Mouse (Mus musculus): ENCODE measurements around the gene Map1lc3a. TPM values are rescaled to one million over a fixed set of nuclear protein-coding genes. Genes with fewer than 3 reads are reported as not detected.

Map1lc3a gene
- polyA plus RNA-seq, 1 experiment from 2014 or later, result 270 TPM

GRCm38 (mm10) chr2:155266896-155267295, 9.2 kb upstream of the Map1lc3a start:
- Histone ChIP-seq H3K4me2 (replicated peaks) (no peak overlapping the region), H3K4me1 (no peaks in the 10 kb centered on the region), H3K4me3 (replicated peaks) (no peak overlapping the region), H3K36me3 (no peaks in the 10 kb centered on the region), H3K9me3 (replicated peaks) (no peaks in the 10 kb centered on the region), H3K27ac (replicated peaks) (no peak overlapping the region), H3K9ac (no peak overlapping the region), H3K27me3 (no peaks in the 10 kb centered on the region)
- no peak for ATAC-seq (ENCODE audit: insufficient number of reproducible peaks, low FRiP score, low TSS enrichment, low read depth)
- WGBS, result 83% methylated on average over 5 of the region's 5 CpGs

- Histone ChIP-seq H3K4me3 (replicated peaks) (no peak overlapping the region), H3K4me2 (replicated peaks) (no peak overlapping the region), H3K36me3 (no peaks in the 10 kb centered on the region), H3K9me3 (replicated peaks) (no peaks in the 10 kb centered on the region), H3K4me1 (peaks cover 9% of the 10 kb centered on the region), H3K27ac (replicated peaks) (no peak overlapping the region), H3K27me3 (no peaks in the 10 kb centered on the region), H3K9ac (no peak overlapping the region)
- no peak for ATAC-seq (ENCODE audit: insufficient number of reproducible peaks, low FRiP score, low TSS enrichment, low read depth)
- WGBS, result 74% methylated on average over 6 of the region's 6 CpGs
These were observed 4.1 kb upstream of the Map1lc3a start for GRCm38 (mm10) chr2:155271957-155272356.

GRCm38 (mm10) chr2:155272396-155273170, 3.5 kb upstream of the Map1lc3a start:
- no peak overlapping the region for H3K27ac ChIP-seq (replicated peaks)
- WGBS, result 60% methylated on average over 10 of the region's 10 CpGs
- ATAC-seq (ENCODE audit: insufficient number of reproducible peaks, low FRiP score, low TSS enrichment, low read depth), result no peak

GRCm38 (mm10) chr2:155273603-155274002, 2.5 kb upstream of the Map1lc3a start:
- H3K9me3 ChIP-seq (replicated peaks), result no peaks in the 10 kb centered on the region
- H3K27me3 ChIP-seq, result no peaks in the 10 kb centered on the region
- H3K4me3 ChIP-seq (replicated peaks), result no peak overlapping the region
- peaks cover 4% of the 10 kb centered on the region; the same call in 1 of the 2 replicates for H3K36me3 ChIP-seq
- no peak for ATAC-seq (ENCODE audit: insufficient number of reproducible peaks, low FRiP score, low TSS enrichment, low read depth)
- no peak overlapping the region for H3K4me2 ChIP-seq (replicated peaks)
- H3K9ac ChIP-seq, result no peak overlapping the region
- 84% methylated on average over 8 of the region's 8 CpGs for WGBS
- H3K4me1 ChIP-seq, result peaks cover 15% of the 10 kb centered on the region
- no peak overlapping the region for H3K27ac ChIP-seq (replicated peaks)

More at GRCm38 (mm10) chr2:155272396-155273170, 3.5 kb upstream of the Map1lc3a start:
- no peaks in the 10 kb centered on the region for H3K36me3 ChIP-seq
- peaks cover 15% of the 10 kb centered on the region for H3K4me1 ChIP-seq
- H3K4me2 ChIP-seq (replicated peaks), result no peak overlapping the region
- H3K27me3 ChIP-seq, result no peaks in the 10 kb centered on the region
- H3K4me3 ChIP-seq (replicated peaks), result no peak overlapping the region
- no peaks in the 10 kb centered on the region for H3K9me3 ChIP-seq (replicated peaks)
- H3K9ac ChIP-seq, result no peak overlapping the region

DNA sequence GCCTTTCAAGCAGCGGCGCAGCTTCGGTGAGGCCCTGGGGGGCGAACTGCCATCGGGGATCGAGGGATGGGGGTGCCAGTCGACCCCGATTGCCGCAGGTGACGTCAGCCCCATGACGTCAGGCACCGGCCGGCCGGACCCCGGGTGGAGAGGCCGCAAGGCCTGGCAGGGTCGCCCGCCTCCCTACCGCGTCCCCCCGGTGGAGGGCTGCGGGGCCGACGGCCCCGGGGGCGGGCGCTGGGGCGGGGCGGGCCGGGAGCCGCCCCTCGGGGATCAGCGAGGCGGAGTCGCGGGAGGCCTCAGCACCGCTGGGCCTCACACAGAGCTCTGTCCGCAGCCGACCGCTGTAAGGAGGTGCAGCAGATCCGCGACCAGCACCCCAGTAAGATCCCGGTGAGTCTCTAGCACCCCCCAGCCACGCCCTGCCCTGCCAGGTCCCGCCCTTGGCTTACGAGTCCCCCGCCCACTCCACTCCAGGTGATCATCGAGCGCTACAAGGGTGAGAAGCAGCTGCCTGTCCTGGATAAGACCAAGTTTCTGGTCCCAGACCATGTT, 601 bp downstream of the Map1lc3a start:
- Histone ChIP-seq H3K4me2 (replicated peaks) (peak overlapping the region; percentile 71), H3K36me3 (peaks cover 10% of the 10 kb centered on the region; the same call in 1 of the 2 replicates), H3K27ac (replicated peaks) (peak overlapping the region; percentile 94), H3K9ac (peak overlapping the region; percentile 95), H3K9me3 (replicated peaks) (no peaks in the 10 kb centered on the region), H3K27me3 (no peaks in the 10 kb centered on the region), H3K4me3 (replicated peaks) (peak overlapping the region; percentile 98), H3K4me1 (peaks cover 15% of the 10 kb centered on the region)
- peak; percentile 90 for ATAC-seq (ENCODE audit: insufficient number of reproducible peaks, low FRiP score, low TSS enrichment, low read depth)
- WGBS, result 1% methylated on average over 46 of the region's 49 CpGs

- H3K4me3 ChIP-seq (replicated peaks), result peak overlapping the region; percentile 98; the same call in 1 of the 2 replicates
- H3K9me3 ChIP-seq (replicated peaks), result no peaks in the 10 kb centered on the region
- H3K4me1 ChIP-seq, result peaks cover 15% of the 10 kb centered on the region
- H3K9ac ChIP-seq, result 0 out of 2 replicates have a peak overlapping the region, but pooled peaks have one; percentile 95
- 93% methylated on average over 2 of the region's 2 CpGs for WGBS
- peaks cover 10% of the 10 kb centered on the region; the same call in 1 of the 2 replicates for H3K36me3 ChIP-seq
- H3K27ac ChIP-seq (replicated peaks), result no peak overlapping the region
- no peak for ATAC-seq (ENCODE audit: insufficient number of reproducible peaks, low FRiP score, low TSS enrichment, low read depth)
- peak overlapping the region; percentile 71 for H3K4me2 ChIP-seq (replicated peaks)
- H3K27me3 ChIP-seq, result no peaks in the 10 kb centered on the region
These were observed 1.6 kb downstream of the Map1lc3a start for GRCm38 (mm10) chr2:155277721-155278120.

DNA sequence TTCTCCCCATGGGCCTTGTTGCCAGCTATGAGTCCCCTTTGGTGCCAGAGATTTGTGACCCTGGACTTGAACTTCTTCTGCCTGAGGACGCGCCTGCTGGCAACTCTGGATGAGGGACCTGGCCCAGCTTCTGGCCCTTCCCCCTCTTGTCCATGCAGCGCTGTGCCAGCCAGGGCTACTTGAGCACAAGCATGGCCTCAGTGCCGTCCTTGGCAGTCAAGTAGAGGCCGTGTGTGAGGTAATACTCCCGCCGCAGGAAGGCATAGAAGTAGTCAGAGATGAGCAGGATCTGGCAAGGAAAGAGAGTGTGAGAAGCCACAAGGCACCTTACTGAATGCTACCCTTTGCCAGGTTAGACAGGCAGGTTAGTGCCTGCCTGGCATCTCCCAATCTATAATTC, 2.3 kb downstream of the Map1lc3a start:
- Histone ChIP-seq H3K36me3 (peaks cover 10% of the 10 kb centered on the region; the same call in 1 of the 2 replicates), H3K9ac (no peak overlapping the region), H3K4me1 (peaks cover 15% of the 10 kb centered on the region), H3K27ac (replicated peaks) (no peak overlapping the region), H3K4me2 (replicated peaks) (no peak overlapping the region), H3K9me3 (replicated peaks) (no peaks in the 10 kb centered on the region), H3K4me3 (replicated peaks) (no peak overlapping the region), H3K27me3 (no peaks in the 10 kb centered on the region)
- no peak for ATAC-seq (ENCODE audit: insufficient number of reproducible peaks, low FRiP score, low TSS enrichment, low read depth)
- 82% methylated on average over 7 of the region's 7 CpGs for WGBS

DNA sequence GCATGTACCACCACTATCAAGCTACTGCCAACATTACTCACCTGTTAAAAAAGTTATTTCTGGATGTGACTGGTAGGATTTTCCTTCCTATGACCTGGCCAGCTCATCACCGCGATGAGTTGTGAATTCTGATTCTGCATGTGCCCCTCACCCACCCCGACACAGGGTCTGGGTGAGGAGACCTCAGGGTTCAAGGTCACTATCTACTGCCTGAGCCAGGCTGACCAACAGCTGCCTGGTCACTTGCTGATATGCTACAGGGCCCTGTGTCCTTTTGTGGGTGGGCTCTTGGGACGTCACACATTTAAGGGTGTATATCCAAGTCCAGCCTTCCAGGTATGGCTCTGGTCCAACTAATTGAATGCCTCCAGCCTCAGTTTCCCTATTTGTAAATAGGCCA, 3.1 kb downstream of the Map1lc3a start:
- no peak for ATAC-seq (ENCODE audit: insufficient number of reproducible peaks, low FRiP score, low TSS enrichment, low read depth)
- no peak overlapping the region for H3K27ac ChIP-seq (replicated peaks)
- H3K4me3 ChIP-seq (replicated peaks), result no peak overlapping the region
- 85% methylated on average over 4 of the region's 4 CpGs for WGBS
- no peak overlapping the region for H3K4me2 ChIP-seq (replicated peaks)
- no peaks in the 10 kb centered on the region for H3K9me3 ChIP-seq (replicated peaks)
- no peak overlapping the region for H3K9ac ChIP-seq
- H3K4me1 ChIP-seq, result peaks cover 15% of the 10 kb centered on the region
- H3K36me3 ChIP-seq, result peaks cover 10% of the 10 kb centered on the region; the same call in 1 of the 2 replicates
- H3K27me3 ChIP-seq, result no peaks in the 10 kb centered on the region

DNA sequence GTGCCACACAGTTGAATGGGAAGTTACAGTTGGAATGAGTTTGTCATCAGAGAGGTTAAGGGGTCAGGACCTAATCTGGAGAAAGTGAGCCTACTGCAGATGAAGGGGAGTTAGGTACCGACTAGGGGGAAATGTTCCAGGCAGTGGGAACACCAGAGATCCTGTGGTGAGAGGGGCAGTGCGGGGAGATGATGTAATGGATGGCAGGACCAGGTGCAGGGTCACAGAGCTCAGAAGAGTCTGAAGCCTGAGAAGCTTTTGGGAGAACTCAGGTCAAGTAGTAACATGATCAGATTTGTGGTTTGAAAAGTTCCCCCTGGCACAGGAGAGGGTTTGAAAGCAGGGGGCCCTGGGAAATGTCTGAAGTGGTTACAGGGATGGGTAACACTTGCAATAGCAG, 4.0 kb downstream of the Map1lc3a start:
- no peak overlapping the region for H3K27ac ChIP-seq (replicated peaks)
- WGBS, result 59% methylated on average over 2 of the region's 2 CpGs

DNA sequence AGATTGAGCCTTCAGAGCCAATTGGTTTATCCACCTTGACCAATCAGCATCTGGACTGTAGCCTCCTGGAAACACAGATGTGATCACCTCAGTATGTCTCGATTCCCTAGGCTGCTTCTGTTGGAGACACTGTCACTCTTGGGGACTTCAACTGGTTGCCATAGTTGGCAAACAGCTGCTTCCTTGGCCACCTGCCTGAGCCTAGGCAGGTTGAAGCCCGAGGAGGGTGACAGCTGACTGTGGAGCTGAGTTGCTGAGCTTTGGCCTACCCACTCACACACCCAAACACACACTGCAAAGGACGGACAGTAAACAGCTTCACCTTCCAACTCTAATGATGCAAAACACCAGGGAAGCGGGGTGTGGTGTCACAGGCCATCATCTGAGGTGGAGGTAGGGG, 7.7 kb downstream of the Map1lc3a start:
- Histone ChIP-seq H3K27me3 (no peaks in the 10 kb centered on the region), H3K27ac (replicated peaks) (no peak overlapping the region), H3K9ac (no peak overlapping the region), H3K4me3 (replicated peaks) (no peak overlapping the region), H3K36me3 (peaks cover 4% of the 10 kb centered on the region; the same call in 1 of the 2 replicates), H3K4me2 (replicated peaks) (no peak overlapping the region), H3K4me1 (no peaks in the 10 kb centered on the region), H3K9me3 (replicated peaks) (no peaks in the 10 kb centered on the region)
- 84% methylated on average over 4 of the region's 4 CpGs for WGBS
- no peak for ATAC-seq (ENCODE audit: insufficient number of reproducible peaks, low FRiP score, low TSS enrichment, low read depth)

More for the DNA sequence above, 4.0 kb downstream of the Map1lc3a start:
- H3K36me3 ChIP-seq, result peaks cover 10% of the 10 kb centered on the region; the same call in 1 of the 2 replicates
- H3K4me2 ChIP-seq (replicated peaks), result no peak overlapping the region
- H3K4me1 ChIP-seq, result peaks cover 15% of the 10 kb centered on the region
- H3K9ac ChIP-seq, result no peak overlapping the region
- no peak for ATAC-seq (ENCODE audit: insufficient number of reproducible peaks, low FRiP score, low TSS enrichment, low read depth)
- H3K4me3 ChIP-seq (replicated peaks), result no peak overlapping the region
- H3K27me3 ChIP-seq, result no peaks in the 10 kb centered on the region
- no peaks in the 10 kb centered on the region for H3K9me3 ChIP-seq (replicated peaks)

DNA sequence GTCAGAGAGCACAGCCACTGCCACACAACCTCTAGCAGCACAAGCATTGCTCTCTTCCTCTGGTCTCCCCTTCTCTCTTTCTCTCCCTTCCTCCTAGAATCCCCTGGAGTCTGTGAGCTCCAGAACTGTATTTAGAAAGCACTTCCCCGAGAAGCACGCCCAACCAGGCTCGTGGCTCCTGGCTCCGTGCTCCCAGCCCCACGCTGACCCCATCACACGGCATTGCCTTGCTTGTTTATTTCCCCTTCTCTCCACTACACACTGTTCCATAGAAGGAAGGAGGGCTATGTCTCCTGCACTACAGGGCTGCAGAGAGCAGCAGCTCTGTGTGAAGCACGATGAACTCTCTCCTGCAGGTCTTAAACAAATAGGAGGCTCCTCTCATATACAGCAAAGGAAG, 8.6 kb downstream of the Map1lc3a start:
- Histone ChIP-seq H3K27ac (replicated peaks) (no peak overlapping the region), H3K9ac (no peak overlapping the region), H3K4me3 (replicated peaks) (no peak overlapping the region), H3K36me3 (peaks cover 2% of the 10 kb centered on the region; the same call in 1 of the 2 replicates), H3K4me2 (replicated peaks) (no peak overlapping the region), H3K27me3 (no peaks in the 10 kb centered on the region), H3K4me1 (no peaks in the 10 kb centered on the region), H3K9me3 (replicated peaks) (no peaks in the 10 kb centered on the region)
- WGBS, result 85% methylated on average over 7 of the region's 7 CpGs
- ATAC-seq (ENCODE audit: insufficient number of reproducible peaks, low FRiP score, low TSS enrichment, low read depth), result no peak

Data from embryonic facial prominence, embryonic 15.5 days (tissue).